Mouse (Mus musculus) limb, embryonic 15.5 days (tissue): ENCODE data around the gene Fam19a4. TPM values are rescaled to one million over a fixed set of nuclear protein-coding genes. Genes with fewer than 3 reads are reported as not detected.

Experiments
- ATAC-seq: fragments of 200-750 bp; cut with Nextera tagmentation; 2 replicates; pipeline ENCODE4 v1.8.0; 2017; ENCODE audit warnings: low read depth, moderate TSS enrichment; ENCODE audit not compliant: insufficient number of reproducible peaks, low FRiP score, low TSS enrichment
- H3K27ac ChIP-seq: fragments of 300-500 bp; sonication (generic); 2 replicates; pipeline ENCODE4 v1.5.1; 2015; ENCODE audit warnings: moderate library complexity, mild to moderate bottlenecking, inconsistent platforms
- H3K27me3 ChIP-seq: fragments of 300-500 bp; sonication (generic); 2 replicates; pipeline ENCODE4 v1.6.1; 2015; ENCODE audit warnings: inconsistent platforms
- H3K36me3 ChIP-seq: fragments of 300-500 bp; sonication (generic); 2 replicates; pipeline ENCODE4 v1.6.1; 2015; ENCODE audit warnings: inconsistent platforms
- H3K4me1 ChIP-seq: fragments of 300-500 bp; sonication (generic); 2 replicates; pipeline ENCODE4 v1.6.1; 2015; ENCODE audit warnings: inconsistent platforms
- H3K4me2 ChIP-seq: fragments of 300-500 bp; sonication (generic); 2 replicates; pipeline ENCODE4 v1.6.1; 2015; ENCODE audit warnings: mild to moderate bottlenecking, inconsistent platforms
- H3K4me3 ChIP-seq: fragments of 300-500 bp; sonication (generic); 2 replicates; pipeline ENCODE4 v1.5.1; 2015; ENCODE audit warnings: mild to moderate bottlenecking, inconsistent platforms
- H3K9ac ChIP-seq: fragments of 300-500 bp; sonication (generic); 2 replicates; pipeline ENCODE4 v1.6.1; 2015; ENCODE audit warnings: inconsistent platforms
- H3K9me3 ChIP-seq: fragments of 300-500 bp; sonication (generic); 2 replicates; pipeline ENCODE4 v1.6.1; 2016; ENCODE audit warnings: inconsistent platforms
- WGBS: fragments of 180-500 bp; shearing (Covaris S2); methylation state at CpG from one replicate; pipeline ENCODE4 v1.1.7; 2015; 5-methylcytosine and 5-hydroxymethylcytosine counted together
- polyA plus RNA-seq: library from polyadenylated mRNA; unstranded; fragments of >200 nt; fragmentation: Nextera tagmentation; extraction: Ambion mirVana; gene quantifications from 2 replicates; pipeline ENCODE4 v1.2.1, GENCODE M21; 2015

The Fam19a4 gene
- polyA plus RNA-seq, 1 experiment from 2014 or later: 0.22 TPM

GRCm38 (mm10) chr6:97046541-97046940 is 13.7 kb downstream of the Fam19a4 start:
- no peak overlapping the region for H3K4me3 ChIP-seq
- H3K36me3 ChIP-seq: no peaks in the 10 kb centered on the region
- no peaks in the 10 kb centered on the region for H3K27me3 ChIP-seq
- no peaks in the 10 kb centered on the region for H3K4me1 ChIP-seq
- WGBS: 80% methylated on average over 4 of the region's 4 CpGs
- H3K27ac ChIP-seq: no peak overlapping the region
- ATAC-seq: no peak
- H3K4me2 ChIP-seq: no peak overlapping the region
- H3K9me3 ChIP-seq: no peaks in the 10 kb centered on the region
- H3K9ac ChIP-seq: no peak overlapping the region

- no peak for ATAC-seq
- no peaks in the 10 kb centered on the region for H3K4me1 ChIP-seq
- 38% methylated on average over 5 of the region's 5 CpGs for WGBS
- H3K4me2 ChIP-seq: no peak overlapping the region
- H3K27me3 ChIP-seq: peaks cover 15% of the 10 kb centered on the region; the same call in 1 of the 2 replicates
- H3K27ac ChIP-seq: no peak overlapping the region
- H3K9ac ChIP-seq: no peak overlapping the region
- H3K36me3 ChIP-seq: no peaks in the 10 kb centered on the region
- no peaks in the 10 kb centered on the region for H3K9me3 ChIP-seq
- no peak overlapping the region for H3K4me3 ChIP-seq
Observed at GRCm38 (mm10) chr6:97027110-97027677, 33.0 kb downstream of the Fam19a4 start.

- 54% methylated on average over 2 of the region's 2 CpGs for WGBS
- Histone ChIP-seq H3K4me1 (0 out of 2 replicates have a peak, but pooled peaks cover under 1% of the 10 kb centered on the region), H3K9ac (no peak overlapping the region), H3K4me3 (no peak overlapping the region), H3K9me3 (no peaks in the 10 kb centered on the region), H3K27me3 (no peaks in the 10 kb centered on the region), H3K36me3 (no peaks in the 10 kb centered on the region), H3K27ac (no peak overlapping the region), H3K4me2 (no peak overlapping the region)
- ATAC-seq: no peak
Observed at GRCm38 (mm10) chr6:97019323-97019722, 40.9 kb downstream of the Fam19a4 start.

- no peak for ATAC-seq
- Histone ChIP-seq H3K27me3 (no peaks in the 10 kb centered on the region), H3K36me3 (no peaks in the 10 kb centered on the region), H3K4me3 (no peak overlapping the region), H3K4me2 (no peak overlapping the region), H3K9ac (no peak overlapping the region), H3K9me3 (no peaks in the 10 kb centered on the region), H3K27ac (no peak overlapping the region), H3K4me1 (peaks cover 4% of the 10 kb centered on the region; the same call in 1 of the 2 replicates)
- 73% methylated on average over 1 of the region's 1 CpGs for WGBS
Observed at GRCm38 (mm10) chr6:97016711-97017110, 43.5 kb downstream of the Fam19a4 start.

- Histone ChIP-seq H3K9ac (no peak overlapping the region), H3K4me2 (no peak overlapping the region)
- 55% methylated on average over 3 of the region's 3 CpGs for whole genome bisulfite sequencing
Observed at GRCm38 (mm10) chr6:97016018-97016417, 44.2 kb downstream of the Fam19a4 start.

GRCm38 (mm10) chr6:97006513-97007094 is 53.6 kb downstream of the Fam19a4 start:
- no peak overlapping the region for H3K27ac ChIP-seq
- no peaks in the 10 kb centered on the region for H3K4me1 ChIP-seq
- 37% methylated on average over 8 of the region's 8 CpGs for WGBS
- no peaks in the 10 kb centered on the region for H3K9me3 ChIP-seq
- no peak overlapping the region for H3K4me2 ChIP-seq
- H3K9ac ChIP-seq: no peak overlapping the region
- ATAC-seq: no peak
- no peaks in the 10 kb centered on the region for H3K36me3 ChIP-seq
- no peak overlapping the region for H3K4me3 ChIP-seq
- H3K27me3 ChIP-seq: peaks cover 9% of the 10 kb centered on the region

More at GRCm38 (mm10) chr6:97016018-97016417, 44.2 kb downstream of the Fam19a4 start:
- no peak overlapping the region for H3K4me3 ChIP-seq
- H3K27me3 ChIP-seq: no peaks in the 10 kb centered on the region
- H3K4me1 ChIP-seq: peaks cover 4% of the 10 kb centered on the region; the same call in 1 of the 2 replicates
- H3K27ac ChIP-seq: no peak overlapping the region
- no peaks in the 10 kb centered on the region for H3K9me3 ChIP-seq
- no peaks in the 10 kb centered on the region for H3K36me3 ChIP-seq
- ATAC-seq: no peak

GRCm38 (mm10) chr6:97005038-97005437 is 55.2 kb downstream of the Fam19a4 start:
- H3K27ac ChIP-seq: no peak overlapping the region
- 16% methylated on average over 11 of the region's 11 CpGs for WGBS

GRCm38 (mm10) chr6:96995556-96996159 is 64.6 kb downstream of the Fam19a4 start:
- Histone ChIP-seq H3K4me3 (no peak overlapping the region), H3K4me1 (no peaks in the 10 kb centered on the region), H3K4me2 (no peak overlapping the region), H3K9ac (no peak overlapping the region), H3K27ac (no peak overlapping the region), H3K9me3 (no peaks in the 10 kb centered on the region), H3K36me3 (no peaks in the 10 kb centered on the region), H3K27me3 (no peaks in the 10 kb centered on the region)
- ATAC-seq: no peak
- 90% methylated on average over 7 of the region's 7 CpGs for WGBS

More at GRCm38 (mm10) chr6:97005038-97005437, 55.2 kb downstream of the Fam19a4 start:
- ATAC-seq: no peak
- Histone ChIP-seq H3K9me3 (no peaks in the 10 kb centered on the region), H3K4me3 (no peak overlapping the region), H3K4me1 (no peaks in the 10 kb centered on the region), H3K9ac (no peak overlapping the region), H3K36me3 (no peaks in the 10 kb centered on the region), H3K27me3 (peaks cover 9% of the 10 kb centered on the region), H3K4me2 (no peak overlapping the region)

- no peak for ATAC-seq
- WGBS: 80% methylated on average over 1 of the region's 1 CpGs
Observed at GRCm38 (mm10) chr6:96991741-96992140, 68.5 kb downstream of the Fam19a4 start.

GRCm38 (mm10) chr6:96977537-96977936 is 82.7 kb downstream of the Fam19a4 start:
- Histone ChIP-seq H3K9ac (no peak overlapping the region), H3K9me3 (no peaks in the 10 kb centered on the region), H3K36me3 (no peaks in the 10 kb centered on the region), H3K4me2 (no peak overlapping the region), H3K27ac (no peak overlapping the region), H3K4me3 (no peak overlapping the region), H3K27me3 (no peaks in the 10 kb centered on the region), H3K4me1 (no peaks in the 10 kb centered on the region)
- ATAC-seq: no peak
- WGBS: 85% methylated on average over 1 of the region's 1 CpGs

More at GRCm38 (mm10) chr6:96991741-96992140, 68.5 kb downstream of the Fam19a4 start:
- Histone ChIP-seq H3K27ac (no peak overlapping the region), H3K4me1 (no peaks in the 10 kb centered on the region), H3K27me3 (no peaks in the 10 kb centered on the region), H3K36me3 (no peaks in the 10 kb centered on the region), H3K9ac (no peak overlapping the region), H3K9me3 (no peaks in the 10 kb centered on the region), H3K4me3 (no peak overlapping the region), H3K4me2 (no peak overlapping the region)

GRCm38 (mm10) chr6:96944796-96945195 is 115.4 kb downstream of the Fam19a4 start:
- Histone ChIP-seq H3K9ac (no peak overlapping the region), H3K27me3 (no peaks in the 10 kb centered on the region), H3K4me1 (no peaks in the 10 kb centered on the region), H3K4me2 (no peak overlapping the region), H3K27ac (no peak overlapping the region), H3K36me3 (no peaks in the 10 kb centered on the region), H3K9me3 (no peaks in the 10 kb centered on the region), H3K4me3 (no peak overlapping the region)
- no peak for ATAC-seq
- WGBS: 51% methylated on average over 2 of the region's 2 CpGs

- WGBS: 74% methylated on average over 1 of the region's 1 CpGs
Observed at GRCm38 (mm10) chr6:96935776-96936175, 124.4 kb downstream of the Fam19a4 start.

More at GRCm38 (mm10) chr6:96935776-96936175, 124.4 kb downstream of the Fam19a4 start:
- Histone ChIP-seq H3K4me3 (no peak overlapping the region), H3K9ac (no peak overlapping the region), H3K4me1 (no peaks in the 10 kb centered on the region), H3K27me3 (no peaks in the 10 kb centered on the region), H3K4me2 (no peak overlapping the region), H3K9me3 (no peaks in the 10 kb centered on the region), H3K27ac (no peak overlapping the region), H3K36me3 (no peaks in the 10 kb centered on the region)
- no peak for ATAC-seq
